Mouse (Mus musculus) heart, embryonic 16.5 days (tissue): Measurements from ENCODE around the gene Gm10382. TPM values are rescaled to one million over a fixed set of nuclear protein-coding genes. Genes with fewer than 3 reads are reported as not detected.
A peak's percentile ranks its signal among the peaks of the same experiment; 100 is the strongest.

Source experiments
- ATAC-seq: fragments of 200-750 bp; cut with Nextera tagmentation; replicated peaks from 2 replicates; pipeline ENCODE4 v1.8.0; 2017; ENCODE audit warnings: moderate number of reproducible peaks; ENCODE audit not compliant: insufficient read depth, low FRiP score; ENCODE audit errors: extremely low read depth
- H3K27ac ChIP-seq: fragments of 300-500 bp; sonication (generic); 2 replicates; pipeline ENCODE4 v1.5.1; 2014; ENCODE audit warnings: mild to moderate bottlenecking, low read length, control low read depth, moderate library complexity
- H3K27me3 ChIP-seq: fragments of 300-500 bp; sonication (generic); 2 replicates; pipeline ENCODE4 v1.6.1; 2014; ENCODE audit warnings: low read length, mixed read lengths; ENCODE audit not compliant: control insufficient read depth, insufficient read depth
- H3K36me3 ChIP-seq: fragments of 300-500 bp; sonication (generic); 2 replicates; pipeline ENCODE4 v1.6.1; 2014; ENCODE audit not compliant: control insufficient read depth, insufficient read depth
- H3K4me1 ChIP-seq: fragments of 300-500 bp; sonication (generic); 2 replicates; pipeline ENCODE4 v1.6.1; 2014; ENCODE audit warnings: low read length, mixed read lengths; ENCODE audit not compliant: control insufficient read depth, insufficient read depth
- H3K4me2 ChIP-seq: fragments of 300-500 bp; sonication (generic); 2 replicates; pipeline ENCODE4 v1.6.1; 2014; ENCODE audit warnings: low read depth, mild to moderate bottlenecking, control low read depth, low read length
- H3K4me3 ChIP-seq: fragments of 300-500 bp; sonication (generic); 2 replicates; pipeline ENCODE4 v1.5.1; 2014; ENCODE audit warnings: mild to moderate bottlenecking, control low read depth, low read length
- H3K9ac ChIP-seq: fragments of 300-500 bp; sonication (generic); 2 replicates; pipeline ENCODE4 v1.6.1; 2014; ENCODE audit warnings: low read length, control low read depth
- H3K9me3 ChIP-seq: fragments of 300-500 bp; sonication (generic); replicated peaks from 2 replicates; pipeline ENCODE4 v1.6.1; 2016; ENCODE audit warnings: low read length; ENCODE audit not compliant: control insufficient read depth
- WGBS: fragments of 180-500 bp; shearing (Covaris S2); extraction: QIAGEN DNeasy Blood & Tissue Kit; methylation state at CpG from one replicate; pipeline ENCODE4 v1.1.7; 2014; 5-methylcytosine and 5-hydroxymethylcytosine counted together
- polyA plus RNA-seq: library from polyadenylated mRNA; unstranded; fragments of >200 nt; fragmentation: Nextera tagmentation; extraction: Ambion mirVana; gene quantifications from 2 replicates; pipeline ENCODE4 v1.2.1, GENCODE M21; 2015

The Gm10382 gene
- polyA plus RNA-seq, 1 experiment from 2014 or later, result 0.30 TPM

GRCm38 (mm10) chr5:125363894-125364293 lies 25.2 kb upstream of the Gm10382 start:
- WGBS, result 24% methylated on average over 7 of the region's 7 CpGs

GRCm38 (mm10) chr5:125364851-125365429 lies 24.2 kb upstream of the Gm10382 start:
- Histone ChIP-seq H3K9me3 (no peaks in the 10 kb centered on the region), H3K4me3 (no peak overlapping the region), H3K4me1 (peaks cover 3% of the 10 kb centered on the region; the same call in 1 of the 2 replicates), H3K36me3 (no peaks in the 10 kb centered on the region), H3K27ac (no peak overlapping the region), H3K4me2 (no peak overlapping the region), H3K27me3 (no peaks in the 10 kb centered on the region), H3K9ac (no peak overlapping the region)
- ATAC-seq, result no peak
- 68% methylated on average over 4 of the region's 4 CpGs for WGBS

More at GRCm38 (mm10) chr5:125363894-125364293, 25.2 kb upstream of the Gm10382 start:
- Histone ChIP-seq H3K36me3 (no peaks in the 10 kb centered on the region), H3K4me2 (no peak overlapping the region), H3K9me3 (no peaks in the 10 kb centered on the region), H3K27me3 (no peaks in the 10 kb centered on the region), H3K4me1 (peaks cover 3% of the 10 kb centered on the region; the same call in 1 of the 2 replicates), H3K27ac (peak overlapping the region; percentile 74), H3K9ac (no peak overlapping the region), H3K4me3 (no peak overlapping the region)
- ATAC-seq, result peak; percentile 88

GRCm38 (mm10) chr5:125368156-125368555 lies 21.0 kb upstream of the Gm10382 start:
- peak overlapping the region; percentile 25; the same call in 1 of the 2 replicates for H3K9ac ChIP-seq
- H3K4me2 ChIP-seq, result no peak overlapping the region
- ATAC-seq, result no peak
- no peak overlapping the region for H3K4me3 ChIP-seq
- peaks cover 3% of the 10 kb centered on the region; the same call in 1 of the 2 replicates for H3K4me1 ChIP-seq
- no peak overlapping the region for H3K27ac ChIP-seq
- H3K27me3 ChIP-seq, result no peaks in the 10 kb centered on the region
- 74% methylated on average over 5 of the region's 5 CpGs for WGBS
- 0 out of 2 replicates have a peak, but pooled peaks cover 3% of the 10 kb centered on the region for H3K9me3 ChIP-seq
- H3K36me3 ChIP-seq, result no peaks in the 10 kb centered on the region

GRCm38 (mm10) chr5:125368568-125368967 lies 20.6 kb upstream of the Gm10382 start:
- no peaks in the 10 kb centered on the region for H3K27me3 ChIP-seq
- H3K36me3 ChIP-seq, result no peaks in the 10 kb centered on the region
- no peak overlapping the region for H3K4me2 ChIP-seq
- H3K27ac ChIP-seq, result no peak overlapping the region
- peak; percentile 30; the same call in 1 of the 2 replicates for ATAC-seq
- 1% methylated on average over 4 of the region's 4 CpGs for WGBS
- peaks cover 3% of the 10 kb centered on the region; the same call in 1 of the 2 replicates for H3K4me1 ChIP-seq
- 0 out of 2 replicates have a peak, but pooled peaks cover 3% of the 10 kb centered on the region for H3K9me3 ChIP-seq
- no peak overlapping the region for H3K4me3 ChIP-seq
- H3K9ac ChIP-seq, result no peak overlapping the region

GRCm38 (mm10) chr5:125370950-125371693 lies 18.0 kb upstream of the Gm10382 start:
- H3K9ac ChIP-seq, result no peak overlapping the region
- H3K4me3 ChIP-seq, result no peak overlapping the region
- H3K9me3 ChIP-seq, result 0 out of 2 replicates have a peak, but pooled peaks cover 5% of the 10 kb centered on the region
- H3K4me2 ChIP-seq, result no peak overlapping the region
- no peaks in the 10 kb centered on the region for H3K27me3 ChIP-seq
- ATAC-seq, result no peak
- no peaks in the 10 kb centered on the region for H3K4me1 ChIP-seq
- no peaks in the 10 kb centered on the region for H3K36me3 ChIP-seq
- WGBS, result 69% methylated on average over 7 of the region's 7 CpGs
- no peak overlapping the region for H3K27ac ChIP-seq

GRCm38 (mm10) chr5:125372027-125372426 lies 17.1 kb upstream of the Gm10382 start:
- 0 out of 2 replicates have a peak, but pooled peaks cover 5% of the 10 kb centered on the region for H3K9me3 ChIP-seq
- H3K4me2 ChIP-seq, result no peak overlapping the region
- H3K4me1 ChIP-seq, result no peaks in the 10 kb centered on the region
- no peak for ATAC-seq
- no peak overlapping the region for H3K4me3 ChIP-seq
- H3K36me3 ChIP-seq, result no peaks in the 10 kb centered on the region
- no peak overlapping the region for H3K9ac ChIP-seq
- H3K27ac ChIP-seq, result no peak overlapping the region
- WGBS, result 52% methylated on average over 4 of the region's 4 CpGs
- H3K27me3 ChIP-seq, result no peaks in the 10 kb centered on the region

- Histone ChIP-seq H3K36me3 (no peaks in the 10 kb centered on the region), H3K9me3 (0 out of 2 replicates have a peak, but pooled peaks cover 5% of the 10 kb centered on the region), H3K4me3 (no peak overlapping the region), H3K27ac (no peak overlapping the region), H3K9ac (no peak overlapping the region), H3K4me1 (no peaks in the 10 kb centered on the region), H3K4me2 (no peak overlapping the region), H3K27me3 (no peaks in the 10 kb centered on the region)
- ATAC-seq, result no peak
- whole genome bisulfite sequencing, result 78% methylated on average over 2 of the region's 2 CpGs
Measured at GRCm38 (mm10) chr5:125375871-125376270, 13.3 kb upstream of the Gm10382 start.

GRCm38 (mm10) chr5:125377214-125377613 lies 11.9 kb upstream of the Gm10382 start:
- H3K36me3 ChIP-seq, result no peaks in the 10 kb centered on the region
- 0 out of 2 replicates have a peak, but pooled peaks cover 3% of the 10 kb centered on the region for H3K9me3 ChIP-seq
- no peak overlapping the region for H3K4me3 ChIP-seq
- H3K4me1 ChIP-seq, result no peaks in the 10 kb centered on the region
- ATAC-seq, result no peak
- H3K4me2 ChIP-seq, result no peak overlapping the region
- no peaks in the 10 kb centered on the region for H3K27me3 ChIP-seq
- WGBS, result 56% methylated on average over 7 of the region's 7 CpGs
- H3K27ac ChIP-seq, result no peak overlapping the region
- no peak overlapping the region for H3K9ac ChIP-seq

- Histone ChIP-seq H3K4me2 (no peak overlapping the region), H3K9ac (no peak overlapping the region), H3K4me1 (peaks cover 12% of the 10 kb centered on the region), H3K27ac (no peak overlapping the region), H3K36me3 (0 out of 2 replicates have a peak, but pooled peaks cover 4% of the 10 kb centered on the region), H3K4me3 (no peak overlapping the region), H3K9me3 (no peaks in the 10 kb centered on the region), H3K27me3 (no peaks in the 10 kb centered on the region)
- WGBS, result 81% methylated on average over 5 of the region's 5 CpGs
- no peak for ATAC-seq
Measured at GRCm38 (mm10) chr5:125378919-125379318, 10.2 kb upstream of the Gm10382 start.
